Mouse (Mus musculus): ENCODE data around the gene H2-Eb2.

DNA sequence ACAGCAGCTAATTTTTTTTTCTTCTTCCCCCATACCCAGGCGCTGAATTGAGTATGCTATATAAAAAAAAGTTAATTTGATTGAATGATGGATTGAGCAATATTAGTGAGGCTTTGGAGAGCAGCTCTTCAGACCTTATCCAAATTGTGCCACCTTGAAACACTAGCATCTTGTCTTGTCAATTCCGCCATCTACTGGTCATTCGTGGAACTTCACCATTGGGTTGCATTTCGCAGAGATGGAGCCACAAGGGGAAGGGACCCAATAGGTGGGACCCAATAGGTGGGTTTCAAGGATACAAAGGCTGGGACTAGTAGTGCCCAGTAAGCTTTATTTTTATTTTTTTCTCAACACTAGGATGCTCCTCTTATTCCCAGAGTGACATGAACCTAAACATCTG, 24.0 kb downstream of the H2-Eb2 start:
- TF ChIP-seq CTCF (IDR thresholded peaks at IDR 0.05; ENCODE audit: borderline replicate concordance, insufficient read depth, low read length) (peak; percentile 40; the same call in 1 of the 2 replicates), POLR2A (IDR thresholded peaks at IDR 0.05; ENCODE audit: low read depth, low read length) (no peak)
